Mouse (Mus musculus): ENCODE measurements around the gene Efnb3. TPM values are rescaled to one million over a fixed set of nuclear protein-coding genes. Genes with fewer than 3 reads are reported as not detected.

The Efnb3 gene
- total and polyA plus RNA-seq, 3 experiments: 0.23 to 0.72 TPM; not detected in 1

DNA sequence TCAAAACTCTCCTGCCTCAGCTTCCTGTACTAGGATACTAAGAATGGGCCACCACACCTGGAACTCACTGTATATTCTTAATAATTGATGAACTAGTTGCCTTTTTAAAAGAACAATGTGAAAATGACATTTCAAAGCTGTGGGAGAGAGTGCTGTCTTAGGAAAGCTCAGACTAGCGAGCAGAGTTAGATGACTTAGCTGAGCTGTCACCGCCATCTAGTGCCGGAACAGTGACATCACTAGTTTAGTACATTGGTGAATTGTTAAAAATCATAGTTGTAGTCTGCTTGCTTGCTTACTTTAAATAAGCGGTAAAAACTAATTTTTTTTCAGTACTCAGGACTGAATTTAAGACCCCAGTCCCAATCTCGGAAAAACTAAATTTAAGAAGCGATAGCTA, 46.2 kb downstream of the Efnb3 start (continued):
- TF ChIP-seq BHLHE40 (IDR thresholded peaks at IDR 0.05; ENCODE audit: borderline replicate concordance, low read depth, low read length) (peak; percentile 72), SMC3 (IDR thresholded peaks at IDR 0.05; ENCODE audit: low read depth, low read length) (peak; percentile 97), MAZ (IDR thresholded peaks at IDR 0.05; ENCODE audit: low read depth, low read length) (peak; percentile 71)

DNA sequence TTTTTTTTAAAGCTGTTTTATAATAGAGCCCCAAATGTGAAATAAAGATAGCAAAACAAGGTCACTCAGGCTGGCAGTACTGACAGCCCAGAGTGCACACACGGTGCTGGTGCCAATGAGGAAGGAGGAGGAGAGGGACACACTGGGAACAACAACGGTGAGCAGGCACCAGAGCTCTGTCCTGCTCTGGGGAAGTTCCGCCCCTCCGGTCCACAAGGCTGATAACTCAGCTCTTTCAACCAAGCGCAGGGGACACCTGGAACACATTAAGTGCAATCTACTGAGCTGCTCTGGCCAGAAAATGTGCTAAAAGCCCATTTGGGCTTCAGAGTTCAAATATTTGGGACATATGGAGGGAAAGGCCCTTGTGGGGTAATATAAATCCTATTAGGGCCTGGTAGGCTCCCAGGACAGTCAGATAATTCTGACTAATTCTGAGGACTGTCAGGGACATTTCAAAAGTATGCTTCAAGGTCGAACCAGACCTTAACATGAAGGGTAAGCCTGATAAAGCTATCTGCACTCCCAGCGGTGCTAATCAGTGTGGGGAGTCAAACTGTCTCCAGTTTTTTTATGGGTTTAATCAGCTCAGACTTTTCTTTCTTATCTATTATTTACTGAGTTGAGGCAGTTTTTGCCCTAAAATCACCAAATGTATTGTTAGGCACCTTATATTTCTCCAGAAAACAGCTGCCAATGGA, 49.1 kb downstream of the Efnb3 start:
- peak; percentile 89 for TF ChIP-seq SIN3A (IDR thresholded peaks at IDR 0.05; ENCODE audit: low read length)
- TF ChIP-seq NRF1 (IDR thresholded peaks at IDR 0.05; ENCODE audit: insufficient read depth, low read depth, low read length, poor library complexity, severe bottlenecking): no peak
- peak; percentile 26; the same call in 1 of the 2 replicates for TF ChIP-seq ZC3H11A (IDR thresholded peaks at IDR 0.05; ENCODE audit: low read depth, low read length)
- TF ChIP-seq ZKSCAN1 (IDR thresholded peaks at IDR 0.05; ENCODE audit: low read depth, low read length): peak; percentile 17; the same call in 1 of the 2 replicates
- TF ChIP-seq ELF1 (IDR thresholded peaks at IDR 0.05; ENCODE audit: low read depth, low read length): 0 out of 2 replicates have a peak, but pooled peaks have one; percentile 10
- no peak for TF ChIP-seq NELFE (IDR thresholded peaks at IDR 0.05; ENCODE audit: low read depth, low read length)
- TF ChIP-seq JUND (IDR thresholded peaks at IDR 0.05; ENCODE audit: low read depth, low read length): no peak
- peak; percentile 99 for TF ChIP-seq RCOR1 (IDR thresholded peaks at IDR 0.05; ENCODE audit: low read depth, low read length)
- 0 out of 2 replicates have a peak, but pooled peaks have one; percentile 69 for TF ChIP-seq MAZ (IDR thresholded peaks at IDR 0.05; ENCODE audit: low read depth, low read length)
- peak; percentile 69; the same call in 1 of the 2 replicates for TF ChIP-seq MYC (IDR thresholded peaks at IDR 0.05; ENCODE audit: low read depth, low read length)
- 0 out of 2 replicates have a peak, but pooled peaks have one; percentile 70 for TF ChIP-seq MEF2A (IDR thresholded peaks at IDR 0.05; ENCODE audit: extremely low read depth, insufficient replicate concordance, low read depth, low read length, poor library complexity, severe bottlenecking)
- TF ChIP-seq TCF12 (IDR thresholded peaks at IDR 0.05; ENCODE audit: low read depth, low read length): peak; percentile 99
- no peak for TF ChIP-seq GABPA (IDR thresholded peaks at IDR 0.05; ENCODE audit: low read depth, low read length)
- TF ChIP-seq CTCF (IDR thresholded peaks at IDR 0.05 in 2 of 3, conservative IDR thresholded peaks at IDR 0.05 in 1 of 3; ENCODE audit: control insufficient read depth in 1 of 3, insufficient read depth in 1 of 3, low read depth in 2 of 3, low read length in 3 of 3, poor library complexity in 1 of 3, severe bottlenecking in 1 of 3): no peak
- TF ChIP-seq MXI1 (IDR thresholded peaks at IDR 0.05; ENCODE audit: low read depth, low read length): peak; percentile 44
- TF ChIP-seq GATA1 (IDR thresholded peaks at IDR 0.05; ENCODE audit: low read depth, low read length): peak; percentile 99
- TF ChIP-seq UBTF (IDR thresholded peaks at IDR 0.05; ENCODE audit: borderline replicate concordance, insufficient read depth, low read depth, low read length): no peak
- TF ChIP-seq ETS1 (IDR thresholded peaks at IDR 0.05; ENCODE audit: low read depth, low read length): peak; percentile 95
- no peak for TF ChIP-seq SMC3 (IDR thresholded peaks at IDR 0.05; ENCODE audit: low read depth, low read length)
- no peak for TF ChIP-seq E2F4 (IDR thresholded peaks at IDR 0.05; ENCODE audit: borderline replicate concordance, low read depth, low read length)
- peak; percentile 30; the same call in 1 of the 2 replicates for TF ChIP-seq TAL1 (IDR thresholded peaks at IDR 0.05; ENCODE audit: low read length)
- peak; percentile 55; the same call in 1 of the 2 replicates for TF ChIP-seq ZMIZ1 (IDR thresholded peaks at IDR 0.05; ENCODE audit: low read depth, low read length)
- TF ChIP-seq MAX (IDR thresholded peaks at IDR 0.05; ENCODE audit: low read length): no peak
- TF ChIP-seq ZNF384 (IDR thresholded peaks at IDR 0.05; ENCODE audit: low read depth, low read length): peak; percentile 95
- no peak for TF ChIP-seq POLR2AphosphoS5 (IDR thresholded peaks at IDR 0.05; ENCODE audit: borderline replicate concordance, low read depth, low read length)
- no peak for TF ChIP-seq KAT2A (conservative IDR thresholded peaks at IDR 0.05; ENCODE audit: low read depth, low read length)
- TF ChIP-seq HCFC1 (IDR thresholded peaks at IDR 0.05; ENCODE audit: low read depth, low read length): peak; percentile 41; the same call in 1 of the 2 replicates
- TF ChIP-seq MYB (IDR thresholded peaks at IDR 0.05; ENCODE audit: low read depth, low read length): peak; percentile 95
- 0 out of 2 replicates have a peak, but pooled peaks have one; percentile 13 for TF ChIP-seq TBP (IDR thresholded peaks at IDR 0.05; ENCODE audit: low read depth, low read length)
- TF ChIP-seq BHLHE40 (IDR thresholded peaks at IDR 0.05; ENCODE audit: borderline replicate concordance, low read depth, low read length): peak; percentile 85; the same call in 1 of the 2 replicates
- TF ChIP-seq EP300 (IDR thresholded peaks at IDR 0.05; ENCODE audit: low read depth in 1 of 2, low read length in 2 of 2): peak; percentile 99
- no peaks in the 10 kb centered on the region for H3K9me3 ChIP-seq (replicated peaks; ENCODE audit: insufficient read depth, low read length)
- peak overlapping the region; percentile 46 for H3K9ac ChIP-seq (ENCODE audit: control insufficient read depth, low read depth, low read length, poor library complexity, severe bottlenecking)
- H3K36me3 ChIP-seq (ENCODE audit: control insufficient read depth in 1 of 2, insufficient read depth in 2 of 2, low read length in 2 of 2): peaks cover 0 to 18% of the 10 kb centered on the region in 2 experiments; a peak in 2 of 4 replicates
- peaks cover 14 to 28% of the 10 kb centered on the region in 2 experiments for H3K4me1 ChIP-seq (ENCODE audit: control insufficient read depth in 1 of 2, insufficient read depth in 2 of 2, low read length in 2 of 2)
- peak overlapping the region; percentile 17 to 22; a peak in 3 of 4 replicates for H3K4me3 ChIP-seq (ENCODE audit: control insufficient read depth in 1 of 2, insufficient read depth in 1 of 2, low read depth in 2 of 2, low read length in 2 of 2)
- no peaks in the 10 kb centered on the region for H3K79me2 ChIP-seq (ENCODE audit: control insufficient read depth, insufficient read depth, low read length, poor library complexity)
- H3K27me3 ChIP-seq (ENCODE audit: control insufficient read depth in 1 of 2, insufficient read depth in 2 of 2, low read length in 2 of 2): peaks cover 0 to 2% of the 10 kb centered on the region in 2 experiments; a peak in 1 of 4 replicates
- DNase-seq (ENCODE audit: low read depth, low spot score): peak; percentile 73
- peak overlapping the region; percentile 89 for H3K27ac ChIP-seq (ENCODE audit: control insufficient read depth, low read depth, low read length)

Data from MEL (cell line).